Mouse (Mus musculus) limb, embryonic 11.5 days (tissue): ENCODE measurements around the gene Comp. TPM values are rescaled to one million over a fixed set of nuclear protein-coding genes. Genes with fewer than 3 reads are reported as not detected.

Experiments used
- ATAC-seq: fragments of 200-750 bp; cut with Nextera tagmentation; 2 replicates; pipeline ENCODE4 v1.8.0; 2017; ENCODE audit warnings: low read depth; ENCODE audit not compliant: insufficient number of reproducible peaks, low FRiP score, low TSS enrichment
- DNase-seq: peaks from one replicate; pipeline ENCODE4 v3.0.0-alpha.2; 2015; ENCODE audit warnings: low spot score
- H3K27ac ChIP-seq: fragments of 300-500 bp; sonication (generic); replicated peaks from 2 replicates; pipeline ENCODE4 v1.5.1; 2014; ENCODE audit warnings: low read depth, mild to moderate bottlenecking, low read length
- H3K27me3 ChIP-seq: fragments of 300-500 bp; sonication (generic); 2 replicates; pipeline ENCODE4 v1.6.1; 2014; ENCODE audit warnings: mild to moderate bottlenecking, low read length, mixed read lengths; ENCODE audit not compliant: control insufficient read depth, insufficient read depth
- H3K36me3 ChIP-seq: fragments of 300-500 bp; sonication (generic); 2 replicates; pipeline ENCODE4 v1.6.1; 2014; ENCODE audit warnings: mild to moderate bottlenecking, low read length, moderate library complexity, mixed read lengths; ENCODE audit not compliant: control insufficient read depth, insufficient read depth
- H3K4me1 ChIP-seq: fragments of 300-500 bp; sonication (generic); 2 replicates; pipeline ENCODE4 v1.6.1; 2014; ENCODE audit warnings: low read length, mixed read lengths; ENCODE audit not compliant: control insufficient read depth, insufficient read depth
- H3K4me2 ChIP-seq: fragments of 300-500 bp; sonication (generic); 2 replicates; pipeline ENCODE4 v1.6.1; 2014; ENCODE audit warnings: low read depth, mild to moderate bottlenecking, moderate library complexity; ENCODE audit not compliant: severe bottlenecking
- H3K4me3 ChIP-seq: fragments of 300-500 bp; sonication (generic); 2 replicates; pipeline ENCODE4 v1.5.1; 2014; ENCODE audit warnings: low read depth, low read length
- H3K9ac ChIP-seq: fragments of 300-500 bp; sonication (generic); 2 replicates; pipeline ENCODE4 v1.6.1; 2014; ENCODE audit warnings: mild to moderate bottlenecking, low read length
- H3K9me3 ChIP-seq: fragments of 300-500 bp; sonication (generic); 2 replicates; pipeline ENCODE4 v1.6.1; 2016; ENCODE audit warnings: low read length; ENCODE audit not compliant: control insufficient read depth
- WGBS: fragments of 180-500 bp; shearing (Covaris S2); extraction: QIAGEN DNeasy Blood & Tissue Kit; methylation state at CpG from one replicate; pipeline ENCODE4 v1.1.7; 2014; 5-methylcytosine and 5-hydroxymethylcytosine counted together
- polyA plus RNA-seq: library from polyadenylated mRNA; unstranded; fragments of >200 nt; fragmentation: Nextera tagmentation; extraction: Ambion mirVana; gene quantifications from 2 replicates; pipeline ENCODE4 v1.2.1, GENCODE M21; 2014

Gene Comp
- polyA plus RNA-seq, 1 experiment from 2014 or later: 0.43 TPM

GRCm38 (mm10) chr8:70375212-70375859 lies 2.0 kb downstream of the Comp start:
- Histone ChIP-seq H3K9me3 (no peaks in the 10 kb centered on the region), H3K27ac (no peak overlapping the region), H3K4me3 (peak overlapping the region; percentile 31; the same call in 1 of the 2 replicates), H3K36me3 (no peaks in the 10 kb centered on the region), H3K27me3 (peaks cover 66% of the 10 kb centered on the region), H3K4me2 (peak overlapping the region; percentile 52; the same call in 1 of the 2 replicates), H3K9ac (no peak overlapping the region; the same call in 1 of the 2 replicates), H3K4me1 (peaks cover 30% of the 10 kb centered on the region)
- ATAC-seq (no peak), DNase-seq (peak; percentile 39)
- 7% methylated on average over 35 of the region's 35 CpGs for WGBS

GRCm38 (mm10) chr8:70376275-70376741 lies 3.0 kb downstream of the Comp start:
- H3K36me3 ChIP-seq: no peaks in the 10 kb centered on the region
- H3K9me3 ChIP-seq: no peaks in the 10 kb centered on the region
- no peak overlapping the region for H3K9ac ChIP-seq
- ATAC-seq (no peak), DNase-seq (peak; percentile 43)
- peak overlapping the region; percentile 22 for H3K4me2 ChIP-seq
- 6% methylated on average over 37 of the region's 37 CpGs for WGBS
- H3K27me3 ChIP-seq: peaks cover 66% of the 10 kb centered on the region
- no peak overlapping the region for H3K27ac ChIP-seq
- H3K4me3 ChIP-seq: peak overlapping the region; percentile 14; the same call in 1 of the 2 replicates
- peaks cover 30% of the 10 kb centered on the region for H3K4me1 ChIP-seq

GRCm38 (mm10) chr8:70377049-70377448 lies 3.7 kb downstream of the Comp start:
- Histone ChIP-seq H3K4me3 (no peak overlapping the region), H3K4me2 (no peak overlapping the region), H3K9ac (no peak overlapping the region), H3K9me3 (no peaks in the 10 kb centered on the region), H3K4me1 (peaks cover 30% of the 10 kb centered on the region), H3K27ac (no peak overlapping the region), H3K27me3 (peaks cover 59% of the 10 kb centered on the region), H3K36me3 (no peaks in the 10 kb centered on the region)
- DNase-seq: peak; percentile 24
- WGBS: 12% methylated on average over 15 of the region's 15 CpGs
- ATAC-seq: no peak

- no peak overlapping the region for H3K9ac ChIP-seq
- WGBS: 82% methylated on average over 12 of the region's 12 CpGs
- no peak overlapping the region for H3K4me3 ChIP-seq
- H3K27me3 ChIP-seq: peaks cover 31% of the 10 kb centered on the region
- H3K4me2 ChIP-seq: no peak overlapping the region
- no peaks in the 10 kb centered on the region; the same call in 1 of the 2 replicates for H3K36me3 ChIP-seq
- H3K4me1 ChIP-seq: 0 out of 2 replicates have a peak, but pooled peaks cover 3% of the 10 kb centered on the region
- H3K9me3 ChIP-seq: no peaks in the 10 kb centered on the region
- no peak for DNase-seq
- H3K27ac ChIP-seq: no peak overlapping the region
- no peak for ATAC-seq
These were observed 6.7 kb downstream of the Comp start for GRCm38 (mm10) chr8:70380069-70380468.

GRCm38 (mm10) chr8:70383287-70383686 lies 9.9 kb downstream of the Comp start:
- no peak overlapping the region for H3K4me2 ChIP-seq
- no peak overlapping the region for H3K27ac ChIP-seq
- peaks cover under 1% of the 10 kb centered on the region; the same call in 1 of the 2 replicates for H3K27me3 ChIP-seq
- H3K9ac ChIP-seq: no peak overlapping the region
- no peak overlapping the region for H3K4me3 ChIP-seq
- no peaks in the 10 kb centered on the region for H3K4me1 ChIP-seq
- DNase-seq: peak; percentile 75
- WGBS: 45% methylated on average over 3 of the region's 3 CpGs
- peak; percentile 26; the same call in 1 of the 2 replicates for ATAC-seq
- peaks cover 6% of the 10 kb centered on the region for H3K36me3 ChIP-seq
- no peaks in the 10 kb centered on the region for H3K9me3 ChIP-seq

- Histone ChIP-seq H3K27ac (no peak overlapping the region), H3K36me3 (peaks cover 6% of the 10 kb centered on the region), H3K27me3 (no peaks in the 10 kb centered on the region), H3K9ac (no peak overlapping the region), H3K4me1 (no peaks in the 10 kb centered on the region), H3K9me3 (no peaks in the 10 kb centered on the region), H3K4me2 (no peak overlapping the region), H3K4me3 (no peak overlapping the region)
- no peak for DNase-seq
- ATAC-seq: no peak
- 91% methylated on average over 2 of the region's 2 CpGs for WGBS
These were observed 16.3 kb downstream of the Comp start for GRCm38 (mm10) chr8:70389678-70390077.

- Histone ChIP-seq H3K4me1 (0 out of 2 replicates have a peak, but pooled peaks cover 2% of the 10 kb centered on the region), H3K4me2 (no peak overlapping the region), H3K27me3 (no peaks in the 10 kb centered on the region), H3K27ac (no peak overlapping the region), H3K36me3 (no peaks in the 10 kb centered on the region; the same call in 1 of the 2 replicates), H3K9ac (no peak overlapping the region), H3K4me3 (no peak overlapping the region), H3K9me3 (no peaks in the 10 kb centered on the region)
- WGBS: 78% methylated on average over 5 of the region's 5 CpGs
- DNase-seq (no peak), ATAC-seq (no peak)
These were observed 19.7 kb downstream of the Comp start for GRCm38 (mm10) chr8:70393087-70393486.

DNA sequence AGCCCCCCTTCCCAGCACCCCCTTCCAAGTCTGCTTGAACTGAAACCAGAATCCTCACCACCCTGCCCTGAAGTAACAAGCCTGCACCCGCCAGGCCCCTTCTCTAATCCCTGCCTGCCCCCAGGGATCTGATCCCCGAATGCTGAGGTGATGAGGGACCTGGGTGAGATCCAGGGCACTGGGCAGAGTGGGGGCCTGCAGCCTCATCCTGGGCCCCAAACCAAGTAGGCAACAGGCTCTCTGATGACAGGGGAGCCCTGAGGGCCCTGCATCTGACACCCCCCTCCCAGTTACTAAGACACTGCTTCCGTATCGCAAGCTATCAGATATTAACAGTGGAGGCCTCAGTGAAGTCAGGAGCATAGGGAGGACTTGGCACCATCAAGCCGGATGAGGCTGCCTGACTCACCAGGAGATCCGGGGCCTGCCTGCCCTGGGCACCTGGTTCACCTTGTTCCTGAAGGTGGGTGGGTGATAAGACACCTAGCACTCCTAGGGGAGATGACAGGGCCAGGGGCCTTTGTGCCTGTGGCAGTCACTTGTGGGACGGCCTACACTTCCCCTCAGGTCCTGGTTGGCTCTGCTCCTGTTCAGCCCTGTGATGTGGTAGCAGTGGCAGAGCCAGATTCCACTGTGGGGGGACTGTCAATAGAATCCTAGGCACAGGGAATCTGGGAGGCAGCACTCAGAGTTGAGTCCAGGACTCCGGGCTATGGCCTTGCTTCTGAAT lies 21.1 kb downstream of the Comp start:
- Histone ChIP-seq H3K4me1 (0 out of 2 replicates have a peak, but pooled peaks cover 2% of the 10 kb centered on the region), H3K36me3 (no peaks in the 10 kb centered on the region; the same call in 1 of the 2 replicates), H3K9ac (no peak overlapping the region), H3K4me3 (no peak overlapping the region), H3K4me2 (no peak overlapping the region), H3K27me3 (no peaks in the 10 kb centered on the region), H3K9me3 (no peaks in the 10 kb centered on the region), H3K27ac (no peak overlapping the region)
- ATAC-seq (no peak), DNase-seq (no peak)
- WGBS: 89% methylated on average over 8 of the region's 8 CpGs
